Mouse (Mus musculus): ENCODE results near the gene Prps2.
"Not testable (repeated sequence)": the region's sequence is repeated elsewhere in the genome, so short reads cannot be mapped to it uniquely, and the experiment has no call there.

Gene Prps2

DNA sequence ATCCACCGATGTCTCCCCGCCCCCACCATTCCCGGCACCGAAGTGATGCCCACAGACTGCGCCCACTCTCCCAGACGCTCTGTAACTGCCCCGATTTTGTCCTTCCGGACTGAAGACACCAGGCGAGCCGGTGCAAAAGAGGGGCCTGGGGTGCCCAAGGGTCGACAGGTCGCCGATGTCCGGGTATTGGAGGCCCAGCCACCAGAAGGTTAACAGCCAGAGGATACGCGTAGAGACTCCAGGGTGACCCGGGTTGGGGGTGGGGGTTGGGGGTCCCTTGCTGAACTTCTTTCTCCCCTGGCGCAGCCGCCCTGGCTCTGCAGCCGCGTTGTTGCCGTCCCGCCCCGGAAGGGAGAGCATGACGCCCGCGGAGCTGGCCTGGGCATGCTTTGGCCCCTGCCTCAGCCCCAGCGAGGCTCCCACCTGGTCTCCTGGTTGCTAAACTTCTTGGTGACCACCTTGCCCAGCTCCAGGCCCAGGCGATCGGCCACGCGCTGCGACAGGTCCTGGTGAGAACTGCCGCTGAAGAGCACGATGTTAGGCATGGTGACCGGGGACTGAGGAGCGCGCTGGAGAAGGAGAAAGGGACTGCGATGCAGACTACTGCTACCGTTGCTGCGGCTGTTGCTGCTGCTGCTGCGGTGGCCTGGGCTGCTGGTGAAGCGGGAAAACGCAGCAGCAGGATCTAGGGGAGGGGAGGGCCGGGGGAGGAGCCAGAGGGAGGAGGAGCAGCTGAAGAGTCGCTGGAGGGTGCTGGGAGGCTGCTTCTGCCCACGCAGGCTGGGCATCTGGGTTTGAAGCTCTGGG is at the start of gene Prps2:
Prps2 (minus strand) TSS at position 703 of the 807 bp plus-strand sequence.
- ATAC-seq (ENCODE audit: insufficient number of reproducible peaks, low FRiP score, low TSS enrichment): peak; percentile 58; the same call in 1 of the 2 replicates

DNA sequence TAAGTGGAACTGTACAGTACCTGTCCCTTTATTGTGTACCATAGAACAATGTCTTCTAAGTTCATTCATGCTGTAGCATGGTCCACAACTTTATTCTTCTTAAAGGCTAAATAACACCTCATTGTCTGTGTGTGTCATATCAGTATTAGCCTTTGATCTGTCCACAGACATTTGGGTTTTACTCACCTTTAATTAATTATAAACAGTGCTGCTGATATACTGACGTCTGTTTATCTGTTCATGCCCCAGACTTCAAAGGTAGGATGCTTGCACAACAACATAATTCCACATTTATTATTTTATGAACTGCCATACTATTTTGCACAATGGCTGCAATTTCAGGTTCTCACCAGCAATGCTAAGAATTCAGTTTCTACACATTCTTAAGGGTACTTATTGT is 35.1 kb upstream of the Prps2 start:
- no peak for ATAC-seq (ENCODE audit: insufficient number of reproducible peaks, low FRiP score, low TSS enrichment)

DNA sequence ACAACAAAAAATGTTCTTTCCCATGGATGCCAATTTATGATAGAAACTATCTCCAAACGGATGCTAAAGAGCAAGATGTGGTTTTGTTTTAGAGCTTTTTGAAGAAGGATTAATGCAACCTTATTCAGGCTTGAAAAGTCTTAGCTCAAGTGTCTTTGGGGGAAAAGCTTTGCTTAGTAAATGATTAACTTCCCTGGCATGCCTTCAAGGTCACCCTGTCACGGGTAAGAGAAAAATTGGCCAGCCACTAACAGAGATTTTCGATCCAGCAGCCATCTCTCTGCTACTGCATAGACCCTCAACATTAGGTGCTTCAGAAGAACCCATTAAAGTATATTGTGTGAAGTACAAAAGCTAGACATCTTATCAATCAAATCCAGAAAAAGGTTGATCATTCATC is 12.4 kb upstream of the Prps2 start:
- ATAC-seq (ENCODE audit: insufficient number of reproducible peaks, low FRiP score, low TSS enrichment): no peak

DNA sequence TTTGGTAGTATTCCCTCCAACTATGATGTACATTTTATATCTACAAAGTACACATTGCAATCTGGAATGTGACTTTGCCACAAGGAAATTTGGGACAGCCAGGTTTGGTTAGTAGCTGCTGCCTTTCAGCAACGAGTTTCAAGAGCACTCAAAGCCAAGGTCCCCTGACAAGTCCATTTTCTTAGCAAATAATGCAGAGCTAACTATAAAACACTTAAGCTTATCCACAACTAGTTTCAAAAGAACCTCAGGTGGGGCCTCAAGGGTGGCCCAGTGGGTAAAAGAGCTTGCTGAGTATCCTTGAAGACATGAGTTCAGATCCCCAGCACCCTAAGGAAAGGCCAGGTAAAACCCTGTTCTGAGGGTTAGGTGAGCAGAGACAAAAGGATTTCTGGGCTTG is 4.1 kb upstream of the Prps2 start:
- ATAC-seq (ENCODE audit: insufficient number of reproducible peaks, low FRiP score, low TSS enrichment): no peak

DNA sequence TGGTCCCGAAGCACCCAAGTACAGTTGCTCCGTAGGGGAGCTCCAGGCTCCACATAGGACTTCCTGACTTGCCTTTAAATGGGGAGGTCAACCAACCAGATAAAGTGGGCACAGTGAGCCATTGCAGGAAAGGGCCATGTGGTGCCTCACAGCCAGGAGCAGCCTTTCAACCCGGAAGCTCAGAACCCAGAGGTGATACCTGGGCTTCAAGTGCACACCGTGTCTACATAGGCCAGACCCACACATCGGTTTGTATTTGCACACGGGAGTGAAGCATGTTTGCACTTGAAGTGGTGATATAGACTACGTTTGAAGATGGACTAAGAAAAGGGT is 271 bp upstream of the Prps2 start:
- ATAC-seq (ENCODE audit: insufficient number of reproducible peaks, low FRiP score, low TSS enrichment): 0 out of 2 replicates have a peak, but pooled peaks have one; percentile 6

DNA sequence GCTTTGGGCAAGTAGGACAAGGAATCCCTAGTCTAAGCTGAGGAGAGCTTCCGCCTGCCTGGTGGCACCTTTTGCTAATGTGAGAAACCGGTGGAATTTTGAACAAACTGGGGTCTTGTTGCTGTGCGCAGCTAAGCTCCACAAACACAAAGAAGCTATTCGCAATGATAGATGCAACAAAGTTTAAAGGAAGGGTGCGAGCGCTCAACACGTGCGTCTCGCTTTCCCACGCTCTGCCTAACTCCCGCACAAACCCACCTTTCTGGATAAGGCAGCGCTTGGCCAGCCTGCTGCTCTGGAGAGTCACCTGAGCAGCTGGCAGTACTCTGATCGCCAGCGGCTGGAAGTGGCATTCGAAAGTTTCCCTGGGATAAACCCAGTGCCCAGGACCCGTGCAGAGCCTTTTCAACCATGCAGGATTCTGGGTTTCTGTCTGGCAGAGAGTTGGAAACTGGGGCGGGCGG is 934 bp downstream of the Prps2 start:
- no peak for ATAC-seq (ENCODE audit: insufficient number of reproducible peaks, low FRiP score, low TSS enrichment)

DNA sequence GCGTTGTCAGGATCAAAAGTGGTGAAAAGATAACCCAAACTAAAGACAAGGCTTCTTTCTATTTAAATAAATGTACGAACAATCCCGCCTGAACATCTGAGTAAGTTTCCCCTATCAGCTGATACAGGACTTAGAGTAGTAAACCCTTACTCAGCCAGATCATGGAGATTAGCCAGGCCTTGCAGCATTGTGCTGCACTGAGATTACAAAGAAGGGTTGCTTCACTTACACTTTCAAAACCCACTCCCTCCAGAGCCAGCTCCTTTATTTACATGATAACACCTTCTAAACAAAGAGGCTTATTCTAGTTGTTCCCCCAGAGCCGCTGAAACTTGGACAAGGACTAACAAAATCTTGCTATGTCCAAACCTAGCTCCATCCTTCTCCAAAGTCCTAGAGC is 2.5 kb downstream of the Prps2 start:
- ATAC-seq (ENCODE audit: insufficient number of reproducible peaks, low FRiP score, low TSS enrichment): no peak

DNA sequence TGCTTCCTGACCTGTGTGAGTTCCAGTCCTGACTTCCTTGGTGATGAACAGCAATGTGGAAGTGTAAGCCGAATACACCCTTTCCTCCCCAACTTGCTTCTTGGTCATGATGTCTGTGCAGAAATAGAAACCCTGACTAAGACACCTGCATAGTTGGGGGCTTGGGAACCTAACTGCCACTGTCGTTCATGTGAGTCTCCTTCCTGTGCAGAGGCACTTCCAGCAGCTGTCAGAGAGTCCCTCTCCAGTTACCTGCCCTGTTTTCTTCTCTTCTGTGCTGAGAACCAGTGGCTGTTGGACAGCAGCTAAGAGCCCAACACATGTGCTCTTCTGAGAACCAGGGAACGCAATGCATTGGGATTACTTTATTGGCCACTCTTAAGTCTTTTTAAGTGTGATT is 21.3 kb downstream of the Prps2 start:
- ATAC-seq (ENCODE audit: insufficient number of reproducible peaks, low FRiP score, low TSS enrichment): not testable (repeated sequence)

DNA sequence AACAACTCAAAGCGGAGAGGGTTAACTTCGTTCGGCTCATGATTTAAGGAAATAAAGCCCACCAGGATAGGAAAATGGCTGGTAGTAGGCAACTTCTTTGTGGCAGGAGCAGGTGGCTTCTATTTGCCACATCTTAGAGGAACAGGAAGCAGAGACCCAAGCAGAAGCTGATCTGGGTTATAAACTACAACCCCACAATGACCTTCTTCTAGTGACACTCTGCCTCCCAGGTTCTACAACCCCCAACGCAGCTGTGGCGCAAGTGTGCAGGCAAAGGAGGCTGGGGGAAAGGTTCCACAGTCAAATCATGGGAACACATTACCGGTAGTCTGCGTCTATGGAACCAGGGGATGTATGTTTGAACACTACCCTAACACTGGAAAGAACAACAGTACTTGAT is 22.8 kb downstream of the Prps2 start:
- no peak for ATAC-seq (ENCODE audit: insufficient number of reproducible peaks, low FRiP score, low TSS enrichment)

DNA sequence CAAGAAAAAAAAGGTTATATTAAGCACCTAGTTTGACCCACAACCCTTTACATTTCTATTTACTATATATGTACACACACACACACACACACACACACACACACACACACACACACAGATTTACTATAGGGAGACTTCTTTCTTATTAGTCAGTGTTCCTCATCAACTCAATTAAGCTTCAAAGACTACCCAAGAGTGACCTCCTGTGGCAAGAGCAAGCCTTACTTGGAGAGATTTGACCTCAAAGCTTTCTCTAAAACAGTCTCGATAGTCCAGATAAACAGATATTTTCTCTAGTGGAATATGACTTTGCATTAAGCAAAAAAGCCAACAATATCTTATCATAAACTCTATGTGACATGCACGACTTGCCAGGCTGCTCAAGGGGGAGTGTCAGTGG is 25.1 kb downstream of the Prps2 start:
- no peak for ATAC-seq (ENCODE audit: insufficient number of reproducible peaks, low FRiP score, low TSS enrichment)

DNA sequence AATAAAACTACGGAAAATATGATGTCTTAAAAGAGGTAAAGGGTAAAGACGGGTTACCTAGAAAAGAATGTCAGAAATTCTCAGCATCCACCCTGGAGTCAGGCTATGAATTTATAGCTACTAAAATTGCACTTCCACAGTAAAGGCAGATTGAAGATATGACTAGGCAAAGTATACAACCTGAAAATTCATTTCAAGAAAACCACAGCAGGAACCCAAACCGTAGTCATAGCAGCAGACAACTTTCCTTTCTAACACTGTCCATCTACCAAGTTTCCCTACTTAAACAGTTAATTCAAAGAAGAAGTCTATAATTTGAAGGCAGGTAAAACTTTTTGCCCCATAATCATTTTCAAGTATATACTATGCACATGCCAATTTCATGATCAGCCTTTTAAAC is 26.6 kb downstream of the Prps2 start:
- no peak for ATAC-seq (ENCODE audit: insufficient number of reproducible peaks, low FRiP score, low TSS enrichment)

DNA sequence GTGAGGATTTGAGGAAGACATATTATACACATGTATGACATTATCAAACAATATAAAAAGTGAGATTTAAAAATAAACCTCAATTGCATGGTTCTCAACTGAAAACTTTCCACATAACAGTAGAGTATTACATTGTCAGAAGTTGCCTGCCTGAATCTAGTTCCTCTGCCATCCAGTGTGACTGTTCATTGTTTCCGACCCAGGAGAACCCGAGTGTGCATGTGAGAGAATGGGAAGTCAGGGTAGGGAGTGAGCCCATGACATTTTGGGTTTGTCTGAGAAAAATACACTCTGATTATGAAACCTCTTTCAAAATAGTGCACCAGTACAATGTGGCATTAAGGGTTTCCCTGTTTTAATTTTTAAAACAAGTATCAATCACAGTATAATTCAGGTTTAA is 28.9 kb downstream of the Prps2 start:
- no peak for ATAC-seq (ENCODE audit: insufficient number of reproducible peaks, low FRiP score, low TSS enrichment)

DNA sequence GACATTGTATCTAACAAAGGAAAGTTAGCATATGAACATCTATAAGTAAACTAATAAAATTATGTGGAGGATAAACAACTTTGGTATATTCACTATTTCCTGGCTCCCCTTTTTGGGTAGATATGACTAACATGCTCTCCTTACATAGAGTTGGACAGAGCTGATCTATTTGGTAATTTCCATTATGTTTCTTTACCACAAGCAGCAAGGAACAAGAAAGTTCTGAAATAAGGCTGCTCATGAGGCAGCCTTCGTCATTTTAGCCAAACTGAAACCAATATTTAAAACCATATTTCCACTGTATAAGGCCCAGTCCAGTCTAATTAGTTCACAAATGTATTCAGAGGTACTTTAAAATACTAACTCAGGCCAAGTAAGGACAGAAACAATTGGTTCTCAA is 36.1 kb downstream of the Prps2 start:
- ATAC-seq (ENCODE audit: insufficient number of reproducible peaks, low FRiP score, low TSS enrichment): no peak

DNA sequence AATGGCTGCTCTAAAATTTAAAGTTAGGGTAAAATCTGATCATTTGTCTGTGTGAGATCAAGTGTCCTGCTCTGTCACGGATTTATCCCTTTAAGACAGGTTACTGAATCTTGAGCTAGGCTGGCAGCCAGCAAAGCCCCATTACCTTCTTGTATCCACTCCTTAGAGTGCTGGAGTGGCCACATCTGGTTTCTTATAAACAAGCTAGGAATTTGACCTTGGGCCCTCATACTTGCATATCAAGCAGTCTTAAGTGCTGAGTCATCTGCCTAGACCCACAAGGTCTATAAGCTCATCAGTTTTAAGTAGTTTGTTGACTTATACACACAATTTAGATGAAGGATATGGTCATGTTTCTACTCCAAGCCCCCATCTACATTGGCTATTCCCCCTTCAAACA is 38.2 kb downstream of the Prps2 start:
- ATAC-seq (ENCODE audit: insufficient number of reproducible peaks, low FRiP score, low TSS enrichment): no peak

DNA sequence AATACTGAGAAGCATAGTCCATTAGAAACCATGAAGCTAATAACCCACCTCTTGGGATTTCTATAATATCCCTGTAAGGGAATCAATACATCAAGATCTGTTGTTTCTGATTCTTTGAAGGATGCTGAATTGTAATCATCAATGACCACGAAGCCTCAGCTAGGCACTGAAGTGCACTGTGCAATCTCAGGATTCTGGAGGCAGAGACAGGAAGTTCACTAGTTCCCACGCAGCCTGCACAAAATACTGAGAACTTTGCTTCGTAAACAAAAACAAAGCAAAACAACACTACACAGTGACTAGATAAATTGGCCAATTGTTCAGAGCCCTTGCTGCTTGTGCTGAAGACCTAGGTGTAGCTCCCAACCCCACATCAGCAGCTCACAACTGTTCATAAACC is 40.7 kb downstream of the Prps2 start:
- no peak for ATAC-seq (ENCODE audit: insufficient number of reproducible peaks, low FRiP score, low TSS enrichment)

DNA sequence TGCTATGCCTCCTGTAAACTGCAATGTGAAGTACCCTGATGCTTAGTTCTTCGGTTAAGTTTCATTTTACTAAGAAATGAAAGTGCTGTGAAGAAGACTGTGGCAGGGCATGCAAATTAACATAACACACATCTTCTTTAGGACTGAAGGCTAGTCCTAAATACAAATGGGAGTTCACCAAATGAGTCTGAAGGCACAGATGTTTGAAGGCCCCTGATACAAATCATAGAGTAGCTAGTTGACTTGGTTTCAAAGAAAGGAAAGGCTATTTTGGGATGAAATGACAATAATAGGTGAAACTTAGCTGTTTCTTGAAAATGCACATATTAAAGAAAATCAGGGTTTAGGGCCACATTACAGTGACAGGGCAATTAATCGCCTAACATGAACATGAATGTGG is 42.4 kb downstream of the Prps2 start:
- ATAC-seq (ENCODE audit: insufficient number of reproducible peaks, low FRiP score, low TSS enrichment): no peak

DNA sequence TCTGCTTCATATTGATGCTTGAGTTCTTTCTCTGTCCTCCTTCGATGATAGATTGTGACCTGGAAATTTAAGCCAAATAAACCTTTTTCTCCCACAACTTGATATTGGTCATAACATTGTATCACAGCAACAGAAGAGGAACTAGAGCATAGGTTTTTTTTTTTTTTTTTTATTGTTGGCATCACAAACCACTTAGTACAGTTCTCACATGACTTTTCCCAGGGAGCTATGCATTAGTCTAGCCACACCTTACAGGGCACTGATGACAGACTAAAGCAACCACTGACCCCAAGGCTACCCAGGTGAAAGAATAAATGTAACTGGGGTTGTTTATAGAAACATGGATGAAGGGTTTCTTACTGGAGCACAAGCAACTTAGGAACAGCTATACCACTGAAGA is 44.6 kb downstream of the Prps2 start:
- ATAC-seq (ENCODE audit: insufficient number of reproducible peaks, low FRiP score, low TSS enrichment): no peak

DNA sequence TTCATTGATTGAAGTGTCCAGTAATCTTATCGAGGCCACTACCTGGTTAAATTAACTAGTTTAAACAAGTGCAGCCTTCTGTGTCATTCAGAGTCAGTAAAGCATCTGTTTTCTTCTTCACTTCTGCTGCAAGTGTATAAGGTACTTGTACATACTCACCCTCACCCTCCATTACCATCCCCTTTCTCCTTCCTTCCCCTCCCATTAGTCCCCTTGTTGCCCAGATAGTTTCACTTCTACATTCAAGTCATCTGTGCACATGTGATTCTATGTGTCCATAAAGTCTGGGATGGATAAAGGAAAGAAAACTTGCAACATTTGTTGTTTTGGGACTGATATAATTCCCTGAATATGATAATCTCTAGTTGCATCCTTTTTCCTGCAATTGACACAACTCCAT is 48.0 kb downstream of the Prps2 start:
- no peak for ATAC-seq (ENCODE audit: insufficient number of reproducible peaks, low FRiP score, low TSS enrichment)

DNA sequence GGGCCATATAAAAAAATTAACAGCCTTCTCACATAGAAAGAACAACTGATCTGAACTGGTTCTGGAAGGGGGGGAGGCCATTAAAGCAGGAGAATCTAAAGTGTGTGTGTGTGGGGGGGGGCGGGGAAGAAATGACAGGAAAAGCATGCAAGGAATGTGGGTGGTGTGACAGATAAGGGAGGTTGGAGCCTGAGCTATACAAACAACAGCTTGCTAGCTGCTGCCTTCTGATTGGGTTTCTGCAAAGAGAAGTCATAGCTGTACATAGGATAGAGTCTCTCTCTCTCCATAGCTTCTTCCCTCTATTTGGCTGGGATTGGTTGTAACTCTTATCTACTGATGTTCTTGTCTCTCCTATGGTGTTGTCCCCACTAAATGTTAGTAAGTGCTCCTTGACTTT is 49.9 kb downstream of the Prps2 start:
- no peak for ATAC-seq (ENCODE audit: insufficient number of reproducible peaks, low FRiP score, low TSS enrichment)

DNA sequence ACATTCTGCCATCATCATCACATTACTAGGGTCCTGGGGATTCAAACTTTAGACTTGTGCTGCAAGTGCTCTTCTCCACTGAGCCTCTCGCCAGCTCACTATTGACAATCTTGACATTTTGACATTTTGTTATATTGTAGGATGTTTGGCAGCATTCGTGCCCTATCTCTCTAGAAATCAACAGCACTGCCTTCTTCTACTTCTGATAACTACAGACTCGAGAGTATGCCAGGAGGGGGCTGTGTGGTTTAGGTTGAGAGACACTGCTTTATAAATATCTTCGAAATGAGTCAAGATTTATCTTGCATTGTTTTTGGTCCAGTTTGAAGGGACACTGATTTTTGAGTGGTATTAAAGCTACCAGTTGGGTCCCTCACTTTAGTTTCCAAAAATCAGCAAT is 51.6 kb downstream of the Prps2 start:
- ATAC-seq (ENCODE audit: insufficient number of reproducible peaks, low FRiP score, low TSS enrichment): no peak

DNA sequence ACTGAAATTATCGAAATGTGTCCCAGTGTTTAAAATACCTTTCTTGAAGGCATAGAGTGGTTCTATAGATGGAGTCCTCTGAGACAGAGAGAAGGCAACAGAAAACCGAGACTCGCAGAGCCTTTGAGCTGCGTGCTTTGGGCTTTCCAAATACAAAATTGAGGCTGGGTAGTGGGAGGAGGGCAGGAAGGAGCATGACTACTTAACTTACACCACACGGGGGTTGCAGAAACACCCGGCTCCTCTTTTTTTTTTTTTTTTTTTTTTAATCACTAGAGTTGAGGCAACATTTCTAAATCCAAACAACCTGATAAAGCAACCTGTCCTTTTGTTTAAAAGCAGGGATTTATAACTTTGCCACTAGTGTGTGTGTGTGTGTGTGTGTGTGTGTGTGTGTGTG is 52.1 kb downstream of the Prps2 start, which contains the start of gene Tlr7:
Tlr7 (minus strand) TSS at position 160 of the 400 bp plus-strand sequence.
- ATAC-seq (ENCODE audit: insufficient number of reproducible peaks, low FRiP score, low TSS enrichment): no peak

DNA sequence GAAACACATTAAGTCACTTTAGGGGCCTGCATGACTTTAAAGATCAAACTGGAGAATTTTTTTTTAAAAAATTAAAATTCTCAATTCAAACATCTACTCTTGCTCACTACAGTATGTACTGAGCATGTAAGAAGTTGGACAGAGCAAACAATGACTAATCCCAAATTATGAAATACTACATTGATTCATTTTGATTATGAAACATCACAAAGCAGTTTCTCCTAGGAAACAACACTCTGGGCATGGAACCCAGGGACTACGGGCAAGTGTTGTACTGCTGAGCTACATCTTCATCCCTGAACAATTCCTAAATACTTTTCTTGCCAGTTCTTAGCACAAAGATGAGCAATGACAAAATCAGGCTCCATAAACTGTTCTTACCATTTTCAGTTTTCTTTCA is 52.9 kb downstream of the Prps2 start:
- ATAC-seq (ENCODE audit: insufficient number of reproducible peaks, low FRiP score, low TSS enrichment): no peak

DNA sequence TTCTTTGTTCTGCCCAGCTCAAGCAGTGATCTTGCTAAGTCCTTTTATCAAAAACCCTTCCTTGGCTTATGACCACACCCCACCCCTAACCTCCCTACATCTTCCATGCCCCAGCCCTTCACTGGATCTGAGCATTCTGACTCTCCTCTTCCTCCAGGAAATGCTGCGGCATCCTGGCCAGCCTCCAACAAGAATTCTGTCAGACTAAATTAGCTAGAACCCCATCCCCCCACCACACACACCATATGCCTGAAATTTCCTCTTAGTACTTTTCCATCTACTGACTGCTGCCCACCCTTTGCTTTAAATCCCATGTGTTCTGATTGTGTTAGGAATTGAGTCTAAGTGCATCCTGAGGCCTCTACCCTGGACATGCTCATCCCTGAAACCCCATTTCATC is 53.5 kb downstream of the Prps2 start:
- ATAC-seq (ENCODE audit: insufficient number of reproducible peaks, low FRiP score, low TSS enrichment): no peak
